In genomic region chr17:75027358-75028131, GRCm38 (mm10) we compare ENCODE assay signal across 10 mouse cellular contexts. TPM values are rescaled to one million over a fixed set of nuclear protein-coding genes. Genes with fewer than 3 reads are reported as not detected.
DNase-seq lines count a peak whose midpoint lies in the region; ATAC-seq lines count a peak whose summit lies in the region.
"Had no signal": no experiment of that assay in that cellular context is flagged by ENCODE, and none has a peak within 500 bp of the region (broad histone marks: within the 10 kb centered on the region; RNA-seq: fewer than 3 reads in every experiment).

No protein-coding gene starts in this region.

- H3K36me3 ChIP-seq in midbrain, embryonic 15.5 days (replicated peaks) = no peaks in the 10 kb centered on the region
- H3K36me3 ChIP-seq: embryonic facial prominence, embryonic 15.5 days; neural tube, embryonic 12.5 days had no signal

- no peaks in the 10 kb centered on the region; the same call in 1 of the 2 replicates for H3K4me1 ChIP-seq in brown adipose tissue, adult 24 weeks (ENCODE audit: control insufficient read depth, insufficient read depth, insufficient read length, low read length)
- H3K4me1 ChIP-seq in midbrain, embryonic 15.5 days = no peaks in the 10 kb centered on the region
- H3K4me1 ChIP-seq: neural tube, embryonic 12.5 days had no signal

- peak overlapping the region; percentile 6; the same call in 1 of the 2 replicates for H3K27ac ChIP-seq in brown adipose tissue, adult 24 weeks (replicated peaks; ENCODE audit: low read depth, low read length)
- H3K27ac ChIP-seq in midbrain, embryonic 15.5 days = no peak overlapping the region
- H3K27ac ChIP-seq: embryonic facial prominence, embryonic 15.5 days; neural tube, embryonic 12.5 days had no signal

- H3K9me3 ChIP-seq in midbrain, embryonic 15.5 days = no peaks in the 10 kb centered on the region
- H3K9me3 ChIP-seq: embryonic facial prominence, embryonic 15.5 days; neural tube, embryonic 12.5 days had no signal

- ATAC-seq in midbrain, embryonic 15.5 days (replicated peaks) = no peak

- 75% methylated on average over 12 of the region's 12 CpGs for WGBS in midbrain, embryonic 15.5 days

- H3K9ac ChIP-seq in midbrain, embryonic 15.5 days = no peak overlapping the region
- H3K9ac ChIP-seq: embryonic facial prominence, embryonic 15.5 days; neural tube, embryonic 12.5 days had no signal

- DNase-seq in kidney, postnatal 14 days = peak; percentile 16
- DNase-seq in kidney, adult 11 months = no peak
- DNase-seq in gastrocnemius, postnatal 14 days = peak; percentile 51
- peak; percentile 16 to 20 for DNase-seq in left cerebral cortex, postnatal 36 days (ENCODE audit: low spot score in 2 of 2)
- no peak for DNase-seq in yolk sac, embryonic 10.5 days (ENCODE audit: low spot score)
- no peak for DNase-seq in lung, postnatal 10 days

- H3K27me3 ChIP-seq in midbrain, embryonic 15.5 days (replicated peaks) = no peaks in the 10 kb centered on the region
- H3K27me3 ChIP-seq: embryonic facial prominence, embryonic 15.5 days; neural tube, embryonic 12.5 days had no signal

- intact Hi-C loops in gastrocnemius, postnatal 14 days (cut with DNase I; ENCODE audit: low total_unique reads) = no loop called here
- intact Hi-C loops in left cerebral cortex, postnatal 36 days (cut with DNase I) = no loop called here

- H3K4me3 ChIP-seq in brown adipose tissue, adult 24 weeks (ENCODE audit: insufficient read depth, low read depth, low read length) = no peak overlapping the region
- H3K4me3 ChIP-seq in midbrain, embryonic 15.5 days = no peak overlapping the region
- H3K4me3 ChIP-seq: embryonic facial prominence, embryonic 15.5 days; neural tube, embryonic 12.5 days had no signal

- no peak overlapping the region for H3K4me2 ChIP-seq in midbrain, embryonic 15.5 days
- H3K4me2 ChIP-seq: embryonic facial prominence, embryonic 15.5 days; neural tube, embryonic 12.5 days had no signal

RNA-seq across cellular contexts. Expression of gene Ltbp1, which starts 22.2 kb away (rescaled TPM):
- polyA plus RNA-seq in brown adipose tissue, adult 24 weeks (2012; ENCODE audit: insufficient read depth, insufficient read length, missing spikeins) = 3.8 and 5.0 TPM in 2 replicates
- 10 to 100 TPM; 18.4 to 18.7 TPM for total RNA-seq in gastrocnemius, postnatal 14 days (2021)
- total RNA-seq in left cerebral cortex, postnatal 36 days (2021) = 1 to 10 TPM; 8.2 to 8.4 TPM
- polyA plus RNA-seq in midbrain, embryonic 15.5 days (2015; fragmentation: Nextera tagmentation; extraction: Ambion mirVana) = 1.1 and 1.4 TPM in 2 replicates

Comparison
In these comparisons a context has a peak if more than half of its experiments do, and no peak if none do; other contexts are left out.
1. DNase-seq: peak in kidney, postnatal 14 days (single experiment), gastrocnemius, postnatal 14 days (single experiment) and left cerebral cortex, postnatal 36 days (2 of 2); none in kidney, adult 11 months (single experiment), yolk sac, embryonic 10.5 days (single experiment) and lung, postnatal 10 days (single experiment).